Mouse (Mus musculus) brown adipose tissue, adult 24 weeks (tissue): Measurements from ENCODE around the gene Gm10277. TPM values are rescaled to one million over a fixed set of nuclear protein-coding genes. Genes with fewer than 3 reads are reported as not detected.

Experiments
- H3K27ac ChIP-seq: fragments of 200-500 bp; replicated peaks from 2 replicates; pipeline ENCODE4 v1.5.1; 2012; ENCODE audit warnings: low read depth, mild to moderate bottlenecking, low read length
- H3K4me1 ChIP-seq: fragments of 200-500 bp; 2 replicates; pipeline ENCODE4 v1.6.1; 2012; ENCODE audit warnings: low read length, mixed read lengths; ENCODE audit not compliant: control insufficient read depth, insufficient read depth, insufficient read length
- H3K4me3 ChIP-seq: fragments of 200-500 bp; 2 replicates; pipeline ENCODE4 v1.5.1; 2012; ENCODE audit warnings: low read depth, mild to moderate bottlenecking, low read length, moderate library complexity; ENCODE audit not compliant: insufficient read depth
- polyA plus RNA-seq: library from polyadenylated mRNA; stranded (reverse); fragments of >200 nt; gene quantifications from 2 replicates; pipeline ENCODE4 v1.2.4, GENCODE M21; 2012; ENCODE audit not compliant: missing spikeins, insufficient read depth, insufficient read length

Gene Gm10277
- polyA plus RNA-seq, 1 experiment = not detected

DNA sequence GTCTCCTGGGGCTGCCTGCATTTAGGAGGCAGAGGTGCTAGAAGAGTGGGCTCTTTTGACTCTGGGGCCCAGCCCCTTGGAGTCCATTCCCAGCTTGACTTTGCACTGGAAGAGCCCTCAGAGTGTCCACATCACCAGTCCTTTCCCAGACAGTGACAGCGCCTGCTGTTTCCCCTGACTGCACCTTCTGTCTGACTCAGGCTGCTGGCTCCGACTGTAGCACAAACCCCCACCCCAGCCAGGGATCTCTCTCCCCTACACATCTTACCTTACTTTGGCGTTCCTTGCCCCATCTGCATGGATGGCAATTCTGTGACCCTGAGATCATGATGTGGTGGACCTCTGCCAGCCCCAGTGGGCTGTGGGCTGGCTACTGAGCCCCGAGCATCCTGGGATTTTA is 21.7 kb upstream of the Gm10277 start:
- Histone ChIP-seq H3K27ac (no peak overlapping the region), H3K4me1 (peaks cover 40% of the 10 kb centered on the region), H3K4me3 (no peak overlapping the region)

DNA sequence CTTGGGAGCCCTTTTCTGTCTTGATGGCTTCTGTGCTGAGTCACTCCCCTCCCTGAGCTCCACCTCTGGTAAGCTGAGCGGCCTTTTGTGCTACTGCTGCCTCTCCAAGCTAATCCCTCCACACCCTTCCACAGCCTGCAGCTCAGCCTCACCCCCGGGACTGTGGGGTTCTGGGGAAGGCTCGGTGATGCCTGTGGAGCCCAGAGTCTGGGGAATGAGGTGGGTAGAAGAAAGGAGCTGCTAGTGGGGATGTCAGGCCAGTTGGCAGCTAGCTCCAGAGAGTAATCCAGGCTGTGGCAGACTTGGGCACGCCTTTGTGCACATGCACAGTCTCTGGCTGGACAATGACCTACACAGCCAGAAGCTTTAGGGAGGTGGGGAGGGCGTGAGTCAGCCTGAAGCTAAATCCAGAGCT is 20.5 kb upstream of the Gm10277 start:
- H3K4me1 ChIP-seq = peaks cover 38% of the 10 kb centered on the region
- no peak overlapping the region for H3K4me3 ChIP-seq
- no peak overlapping the region for H3K27ac ChIP-seq

DNA sequence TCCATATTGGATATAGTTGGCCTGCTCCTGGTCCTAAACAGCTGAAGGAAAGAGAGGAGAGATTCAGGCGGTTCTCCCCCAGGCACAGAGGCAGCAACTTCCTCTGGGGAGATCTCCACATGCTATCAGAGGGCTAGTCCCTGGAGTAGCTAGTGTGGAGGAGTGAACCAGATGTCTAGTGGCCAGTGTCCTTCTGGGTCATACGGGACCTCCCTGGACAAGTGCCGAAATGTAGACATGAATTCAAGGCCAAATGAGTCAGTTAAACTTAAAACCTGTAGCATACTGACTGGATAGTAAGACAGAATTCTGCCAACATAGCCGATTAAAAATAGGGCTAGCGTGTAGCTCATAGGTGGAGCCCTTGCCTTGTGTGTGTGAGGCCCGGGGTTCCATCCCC is 19.3 kb upstream of the Gm10277 start:
- no peak overlapping the region for H3K27ac ChIP-seq
- H3K4me1 ChIP-seq = peaks cover 50% of the 10 kb centered on the region
- H3K4me3 ChIP-seq = no peak overlapping the region

DNA sequence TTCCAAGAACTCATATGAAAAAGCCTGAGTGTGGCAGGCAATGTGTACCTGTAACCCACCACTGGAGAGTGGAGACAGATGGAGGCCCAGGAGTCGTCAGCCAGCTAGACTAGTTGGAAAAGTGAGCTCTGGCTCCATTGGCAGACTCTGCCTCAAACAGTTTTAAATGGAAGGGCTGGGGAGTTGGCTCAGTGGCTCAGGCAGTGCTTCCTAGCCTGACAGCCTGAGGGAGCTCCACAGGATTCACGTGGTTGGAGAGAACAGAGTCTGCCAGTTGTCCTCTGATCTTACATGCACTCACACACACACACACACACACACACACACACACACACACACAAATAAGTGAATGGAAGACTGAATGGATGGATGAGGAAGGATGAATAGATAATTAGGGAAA is 18.7 kb upstream of the Gm10277 start:
- peaks cover 55% of the 10 kb centered on the region for H3K4me1 ChIP-seq
- H3K27ac ChIP-seq = no peak overlapping the region
- no peak overlapping the region for H3K4me3 ChIP-seq

DNA sequence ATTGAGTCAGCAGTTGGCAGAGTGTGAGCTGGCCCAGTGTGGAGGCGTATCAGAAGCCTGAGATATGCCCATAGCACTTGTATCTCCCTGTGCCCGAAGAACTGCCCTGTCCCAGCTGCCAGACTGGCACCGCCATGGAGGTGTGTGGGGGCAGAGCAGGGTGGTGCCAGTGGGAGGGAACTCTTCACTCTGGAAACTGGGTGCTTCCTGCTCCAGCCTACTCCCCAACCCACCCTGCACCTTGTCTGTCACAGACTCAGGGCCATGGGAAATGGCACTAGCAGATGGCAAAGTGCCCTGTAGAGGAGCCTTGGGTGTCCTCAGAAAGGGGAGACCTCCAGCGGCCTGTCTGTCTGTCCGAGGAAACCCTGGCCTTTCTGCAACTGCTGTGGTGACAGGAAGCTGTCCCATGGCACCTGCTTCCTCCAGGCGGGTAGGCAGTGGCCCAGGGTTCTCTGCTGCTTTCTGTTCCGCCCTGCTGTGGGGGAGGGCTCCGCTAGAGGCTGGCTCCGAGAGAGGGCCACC is 14.9 kb upstream of the Gm10277 start:
- H3K27ac ChIP-seq = peak overlapping the region; percentile 97
- peaks cover 39% of the 10 kb centered on the region for H3K4me1 ChIP-seq
- H3K4me3 ChIP-seq = peak overlapping the region; percentile 6

DNA sequence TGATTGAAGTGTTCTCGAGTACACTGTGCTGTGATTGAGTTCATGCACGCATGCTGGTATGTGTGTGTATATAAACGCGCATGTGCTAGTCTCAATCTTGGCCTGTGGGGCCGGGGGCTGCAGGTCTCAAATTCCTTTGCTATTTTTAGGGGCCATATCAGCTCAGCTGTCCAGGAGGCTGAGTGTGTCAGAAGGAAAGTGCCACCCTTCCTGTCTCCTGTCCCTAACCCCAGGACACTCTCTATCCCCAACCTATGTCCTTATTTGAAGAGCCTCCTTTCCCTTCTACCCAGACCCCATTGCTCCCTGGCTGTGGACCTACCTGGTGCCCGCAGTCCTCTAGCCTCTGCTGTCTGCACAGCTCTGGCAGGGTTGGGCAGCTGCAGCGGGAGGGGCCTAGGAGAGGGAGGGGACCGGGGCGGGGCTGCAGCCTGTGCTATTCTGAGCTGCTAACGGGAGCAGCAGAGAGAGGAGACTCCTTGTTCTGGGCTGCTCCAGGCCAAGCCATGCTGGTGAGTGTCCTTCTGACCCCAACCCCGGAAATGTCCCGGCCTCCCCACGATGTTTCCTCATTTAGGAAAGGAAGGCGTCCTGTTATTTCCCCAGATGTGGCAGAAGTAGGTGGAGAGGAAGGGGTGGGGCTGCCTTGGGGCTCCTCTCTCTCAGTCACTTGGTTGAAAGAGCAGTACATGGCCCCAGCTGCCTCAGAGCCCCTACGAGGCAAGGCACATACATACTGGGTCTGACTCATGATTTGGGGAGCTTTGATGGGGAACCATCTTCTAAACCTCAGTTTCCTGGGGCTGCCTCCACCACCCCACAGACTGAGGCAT is 13.5 kb upstream of the Gm10277 start:
- peak overlapping the region; percentile 46 for H3K4me3 ChIP-seq
- H3K27ac ChIP-seq = peak overlapping the region; percentile 97
- peaks cover 32% of the 10 kb centered on the region for H3K4me1 ChIP-seq

DNA sequence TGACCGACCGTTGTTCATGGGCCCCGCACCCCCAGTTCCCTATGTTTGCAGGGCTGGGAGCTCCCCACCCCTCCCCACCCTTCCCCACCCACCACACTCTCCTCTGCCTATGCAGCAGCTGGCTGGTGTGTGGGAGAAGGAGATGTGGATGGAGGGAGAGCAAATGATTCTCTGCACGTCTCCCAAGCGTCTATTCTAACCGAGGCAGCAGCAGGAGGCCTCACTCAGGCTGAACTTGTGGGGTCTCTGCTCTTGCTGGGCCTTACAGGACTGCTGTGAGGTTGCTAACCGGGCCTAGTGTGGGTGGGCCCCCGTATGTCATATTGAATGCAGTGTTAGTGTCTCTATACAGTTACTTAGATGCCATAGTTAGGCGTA is 12.9 kb upstream of the Gm10277 start:
- peak overlapping the region; percentile 75 for H3K27ac ChIP-seq
- H3K4me3 ChIP-seq = peak overlapping the region; percentile 46
- H3K4me1 ChIP-seq = peaks cover 30% of the 10 kb centered on the region

DNA sequence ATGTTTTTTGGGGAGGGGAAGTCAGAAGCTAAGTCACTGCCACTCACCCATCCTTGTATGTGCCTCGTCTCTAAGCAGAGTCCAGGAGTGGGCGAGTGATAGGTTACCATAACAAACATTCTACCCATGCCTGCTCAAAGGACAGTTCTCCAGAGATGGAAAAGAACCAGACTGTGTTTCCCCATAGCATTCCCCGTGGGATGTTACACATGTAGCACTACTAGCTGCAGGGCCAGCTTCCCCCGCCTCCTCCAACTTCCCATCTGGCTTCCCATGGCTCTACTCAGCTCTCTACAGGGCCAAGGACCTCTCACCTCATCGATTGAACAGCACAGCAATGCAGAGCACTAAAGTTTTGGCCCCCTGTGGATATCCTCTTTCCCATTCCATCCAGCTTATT is 7.7 kb upstream of the Gm10277 start:
- H3K27ac ChIP-seq = no peak overlapping the region
- H3K4me3 ChIP-seq = no peak overlapping the region
- peaks cover 23% of the 10 kb centered on the region for H3K4me1 ChIP-seq

DNA sequence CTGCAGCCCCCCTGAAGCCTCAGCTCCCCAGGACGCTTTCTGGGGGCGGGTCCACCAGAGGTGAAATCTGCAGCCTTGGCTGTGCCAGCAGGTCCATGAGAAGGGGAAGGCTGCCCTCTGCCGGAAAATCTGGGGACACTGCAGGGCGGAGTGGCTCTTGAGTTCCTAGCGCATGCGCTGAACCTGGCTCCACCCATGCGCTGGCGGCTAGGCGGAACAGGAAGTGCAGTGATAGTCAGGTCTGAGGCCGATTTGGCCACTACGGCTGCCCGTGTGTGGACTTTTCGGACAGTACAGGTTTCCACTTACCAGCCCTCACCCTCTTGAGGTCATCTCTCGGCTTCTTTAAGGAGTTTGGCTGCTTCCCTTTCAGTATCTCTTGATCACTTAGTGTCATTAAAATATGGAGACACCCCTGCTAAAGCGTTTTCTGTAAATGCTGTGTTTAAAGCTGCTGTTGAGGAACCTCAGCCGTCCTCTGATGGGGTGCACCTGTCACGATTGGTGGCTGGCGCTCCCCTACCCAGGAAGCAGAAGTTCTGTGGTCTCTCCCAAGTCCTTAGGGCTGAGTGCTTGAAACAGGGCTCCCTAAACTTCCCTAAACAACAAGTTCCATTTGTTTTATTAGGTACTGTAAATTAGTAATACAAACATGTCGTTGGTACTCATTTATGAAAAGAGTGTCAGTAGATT is 5.8 kb upstream of the Gm10277 start:
- Histone ChIP-seq H3K4me1 (peaks cover 24% of the 10 kb centered on the region), H3K4me3 (peak overlapping the region; percentile 55), H3K27ac (peak overlapping the region; percentile 86)

DNA sequence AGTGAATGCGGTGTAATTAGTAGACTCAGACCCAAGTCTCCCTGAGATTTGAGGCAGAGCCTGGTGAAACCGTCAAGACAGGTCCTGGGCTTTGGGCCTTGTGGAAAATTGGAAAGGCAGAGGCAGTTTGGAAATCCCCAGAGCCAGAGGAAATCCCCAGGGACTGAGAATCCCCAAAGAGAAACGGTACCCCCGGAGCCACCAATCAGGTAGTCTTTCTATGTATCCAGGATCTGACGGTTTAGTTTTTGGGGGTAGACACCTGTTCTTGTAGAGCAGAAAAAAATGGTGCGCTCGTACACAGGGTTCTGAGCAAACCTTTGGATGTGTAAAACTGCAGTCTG is 5.0 kb upstream of the Gm10277 start:
- H3K4me3 ChIP-seq = no peak overlapping the region
- H3K27ac ChIP-seq = no peak overlapping the region; the same call in 1 of the 2 replicates
- peaks cover 24% of the 10 kb centered on the region for H3K4me1 ChIP-seq

DNA sequence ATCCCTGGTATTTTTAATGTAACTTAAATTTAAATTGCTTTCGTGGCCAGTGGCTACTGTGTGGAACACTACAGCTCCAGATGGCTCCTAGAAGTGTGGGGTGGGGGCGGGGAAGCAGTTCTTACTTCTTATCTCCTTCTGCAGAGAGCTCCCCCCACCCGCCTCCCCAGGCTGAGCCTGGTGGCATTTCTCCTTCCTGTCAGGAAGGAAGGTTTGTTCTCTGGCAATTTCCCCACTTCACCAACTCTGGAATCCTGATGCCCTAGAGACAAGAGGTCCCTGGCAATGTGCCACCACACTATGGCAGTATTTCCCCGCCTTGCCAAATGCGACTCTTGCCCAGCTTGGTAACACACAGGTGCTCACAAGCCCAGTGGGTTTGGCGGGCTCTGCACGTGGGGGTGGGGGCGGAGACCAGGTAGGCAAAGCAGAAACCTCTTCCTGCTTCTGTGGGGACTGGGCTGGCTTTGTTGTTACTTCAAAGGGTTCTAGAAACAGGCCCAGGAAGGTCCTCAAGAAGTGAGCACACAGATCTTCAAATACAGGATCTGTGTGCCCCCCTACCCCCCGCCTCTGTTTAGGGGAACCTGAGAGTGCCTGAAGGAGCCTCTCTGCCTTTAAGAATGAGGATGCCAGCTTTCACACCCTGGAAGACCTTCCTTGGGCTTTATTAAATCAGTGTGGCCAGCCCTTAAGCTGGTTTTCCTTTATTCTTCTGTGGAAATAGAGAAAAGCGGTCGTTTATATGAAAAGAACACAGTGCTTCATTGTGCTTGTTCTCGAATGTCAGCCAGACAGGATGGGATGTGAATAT is 4.4 kb upstream of the Gm10277 start:
- H3K4me1 ChIP-seq = peaks cover 24% of the 10 kb centered on the region
- H3K4me3 ChIP-seq = no peak overlapping the region
- peak overlapping the region; percentile 27; the same call in 1 of the 2 replicates for H3K27ac ChIP-seq

DNA sequence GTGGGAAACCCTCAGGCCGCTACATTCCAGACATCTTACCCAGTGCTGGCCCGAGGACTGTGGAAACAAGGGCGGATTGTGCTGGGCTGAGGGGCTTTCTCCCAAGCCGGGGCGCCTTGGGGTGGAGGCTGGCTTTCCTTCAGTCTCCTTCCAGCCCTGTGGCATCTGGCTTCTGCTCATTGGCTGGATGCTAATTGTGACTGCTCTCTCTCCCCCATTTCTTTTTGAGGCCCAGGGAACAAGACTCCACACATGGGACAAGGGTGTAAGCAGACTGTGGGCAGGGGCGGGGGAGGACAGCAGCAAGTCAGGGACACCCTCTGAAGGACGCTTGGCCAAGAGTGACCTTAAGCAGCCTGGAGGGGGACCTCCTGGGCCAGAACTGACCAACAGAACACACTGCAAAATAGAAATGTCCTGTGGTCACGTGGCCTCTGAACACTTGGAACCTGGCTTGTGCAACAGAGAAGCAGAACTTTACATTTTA is 3.7 kb upstream of the Gm10277 start:
- H3K27ac ChIP-seq = peak overlapping the region; percentile 66
- peaks cover 29% of the 10 kb centered on the region for H3K4me1 ChIP-seq
- H3K4me3 ChIP-seq = no peak overlapping the region

DNA sequence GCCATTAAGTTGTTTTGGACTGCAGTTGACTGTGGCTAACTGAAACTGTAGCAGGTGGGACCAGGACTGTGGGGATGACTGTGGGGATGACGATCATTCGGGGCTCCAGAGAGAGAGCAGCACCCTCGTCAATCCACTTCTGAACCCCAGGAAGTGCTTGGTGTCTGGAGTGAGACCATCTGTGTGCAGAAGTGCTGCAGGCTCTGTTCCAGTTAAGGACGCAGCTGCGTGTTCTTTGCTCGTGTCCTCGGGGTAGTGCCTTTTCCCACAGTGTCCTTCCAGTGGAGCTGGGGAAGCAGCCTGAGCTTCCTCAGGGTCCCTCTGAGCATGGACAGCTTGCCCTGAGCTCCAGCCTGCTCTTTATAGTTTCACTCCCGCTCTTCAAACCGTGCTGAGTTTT is 2.7 kb upstream of the Gm10277 start:
- Histone ChIP-seq H3K27ac (peak overlapping the region; percentile 66; the same call in 1 of the 2 replicates), H3K4me1 (peaks cover 39% of the 10 kb centered on the region), H3K4me3 (no peak overlapping the region)

DNA sequence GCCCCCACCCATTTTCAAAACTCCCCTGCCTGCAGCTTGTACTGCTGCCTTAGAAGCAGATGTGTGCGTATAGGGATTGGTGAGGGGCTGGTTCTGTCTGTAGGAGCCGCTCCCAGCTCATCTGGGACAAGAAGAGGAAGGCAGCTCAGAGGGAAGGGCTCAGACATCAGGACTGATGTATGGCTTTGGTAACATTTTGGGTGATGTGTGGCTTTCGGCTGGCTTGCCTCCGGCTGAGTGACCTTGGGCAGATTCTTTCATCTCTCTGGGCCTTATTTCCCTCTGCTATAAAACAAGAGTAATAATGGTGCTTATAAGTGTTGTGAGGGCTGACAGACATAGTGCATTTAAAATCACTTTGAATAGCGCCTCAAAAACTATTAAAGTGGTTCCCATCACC is 2.0 kb upstream of the Gm10277 start:
- Histone ChIP-seq H3K27ac (no peak overlapping the region), H3K4me1 (peaks cover 43% of the 10 kb centered on the region), H3K4me3 (no peak overlapping the region)
